Mouse (Mus musculus) limb, embryonic 12.5 days (tissue): ENCODE data around the gene Lama1. TPM values are rescaled to one million over a fixed set of nuclear protein-coding genes. Genes with fewer than 3 reads are reported as not detected.

Source experiments
- ATAC-seq: fragments of 200-750 bp; cut with Nextera tagmentation; 2 replicates; pipeline ENCODE4 v1.8.0; 2017; ENCODE audit warnings: low read depth, moderate TSS enrichment; ENCODE audit not compliant: insufficient number of reproducible peaks, insufficient read depth, low FRiP score, low TSS enrichment
- H3K27ac ChIP-seq: fragments of 300-500 bp; sonication (generic); 2 replicates; pipeline ENCODE4 v1.5.1; 2016; ENCODE audit warnings: mild to moderate bottlenecking, moderate library complexity
- H3K27me3 ChIP-seq: fragments of 300-500 bp; sonication (generic); 2 replicates; pipeline ENCODE4 v1.6.1; 2016; ENCODE audit warnings: mild to moderate bottlenecking, moderate library complexity
- H3K36me3 ChIP-seq: fragments of 300-500 bp; sonication (generic); 2 replicates; pipeline ENCODE4 v1.6.1; 2016; ENCODE audit warnings: mild to moderate bottlenecking, moderate library complexity
- H3K4me1 ChIP-seq: fragments of 300-500 bp; sonication (generic); replicated peaks from 2 replicates; pipeline ENCODE4 v1.6.1; 2016
- H3K4me2 ChIP-seq: fragments of 300-500 bp; sonication (generic); 2 replicates; pipeline ENCODE4 v1.6.1; 2016; ENCODE audit warnings: mild to moderate bottlenecking, moderate library complexity
- H3K4me3 ChIP-seq: fragments of 300-500 bp; sonication (generic); replicated peaks from 2 replicates; pipeline ENCODE4 v1.5.1; 2016; ENCODE audit warnings: mild to moderate bottlenecking
- H3K9ac ChIP-seq: fragments of 300-500 bp; sonication (generic); replicated peaks from 2 replicates; pipeline ENCODE4 v1.6.1; 2016; ENCODE audit warnings: mild to moderate bottlenecking, moderate library complexity
- H3K9me3 ChIP-seq: fragments of 300-500 bp; sonication (generic); 2 replicates; pipeline ENCODE4 v1.6.1; 2016; ENCODE audit warnings: mild to moderate bottlenecking, moderate library complexity
- WGBS: fragments of 180-500 bp; shearing (Covaris S2); methylation state at CpG from one replicate; pipeline ENCODE4 v1.1.7; 2016; 5-methylcytosine and 5-hydroxymethylcytosine counted together
- polyA plus RNA-seq: library from polyadenylated mRNA; unstranded; fragments of >200 nt; fragmentation: Nextera tagmentation; extraction: Ambion mirVana; gene quantifications from 2 replicates; pipeline ENCODE4 v1.2.1, GENCODE M21; 2016

Lama1 gene
- polyA plus RNA-seq, 1 experiment from 2014 or later = 2.4 TPM

GRCm38 (mm10) chr17:67764167-67764871 lies 67.3 kb downstream of the Lama1 start:
- Histone ChIP-seq H3K4me1 (no peaks in the 10 kb centered on the region), H3K36me3 (no peaks in the 10 kb centered on the region), H3K9me3 (no peaks in the 10 kb centered on the region), H3K4me2 (no peak overlapping the region), H3K27me3 (no peaks in the 10 kb centered on the region), H3K27ac (no peak overlapping the region), H3K9ac (no peak overlapping the region), H3K4me3 (no peak overlapping the region)
- WGBS = 82% methylated on average over 9 of the region's 9 CpGs
- ATAC-seq = no peak

- H3K4me3 ChIP-seq = no peak overlapping the region
- no peaks in the 10 kb centered on the region for H3K36me3 ChIP-seq
- H3K4me1 ChIP-seq = no peaks in the 10 kb centered on the region
- H3K4me2 ChIP-seq = no peak overlapping the region
- no peaks in the 10 kb centered on the region for H3K27me3 ChIP-seq
- no peak overlapping the region for H3K27ac ChIP-seq
- ATAC-seq = no peak
- H3K9ac ChIP-seq = no peak overlapping the region
- 55% methylated on average over 8 of the region's 8 CpGs for WGBS
- no peaks in the 10 kb centered on the region; the same call in 1 of the 2 replicates for H3K9me3 ChIP-seq
These were observed 76.5 kb downstream of the Lama1 start for GRCm38 (mm10) chr17:67773608-67774007.

GRCm38 (mm10) chr17:67776764-67777163 lies 79.7 kb downstream of the Lama1 start:
- Histone ChIP-seq H3K36me3 (no peaks in the 10 kb centered on the region), H3K9ac (no peak overlapping the region), H3K27ac (no peak overlapping the region), H3K4me3 (no peak overlapping the region), H3K4me1 (no peaks in the 10 kb centered on the region), H3K4me2 (no peak overlapping the region), H3K27me3 (no peaks in the 10 kb centered on the region), H3K9me3 (no peaks in the 10 kb centered on the region)
- no peak for ATAC-seq
- 72% methylated on average over 9 of the region's 9 CpGs for WGBS

GRCm38 (mm10) chr17:67779812-67780211 lies 82.8 kb downstream of the Lama1 start:
- no peak overlapping the region for H3K9ac ChIP-seq
- no peak overlapping the region for H3K4me3 ChIP-seq
- H3K27ac ChIP-seq = no peak overlapping the region
- no peaks in the 10 kb centered on the region for H3K4me1 ChIP-seq
- no peak overlapping the region for H3K4me2 ChIP-seq
- 68% methylated on average over 4 of the region's 4 CpGs for WGBS
- no peak for ATAC-seq
- no peaks in the 10 kb centered on the region for H3K36me3 ChIP-seq
- no peaks in the 10 kb centered on the region for H3K9me3 ChIP-seq
- no peaks in the 10 kb centered on the region for H3K27me3 ChIP-seq

GRCm38 (mm10) chr17:67791091-67791490 lies 94.0 kb downstream of the Lama1 start:
- H3K27me3 ChIP-seq = no peaks in the 10 kb centered on the region
- 91% methylated on average over 10 of the region's 10 CpGs for WGBS
- no peaks in the 10 kb centered on the region for H3K9me3 ChIP-seq
- H3K27ac ChIP-seq = no peak overlapping the region
- H3K36me3 ChIP-seq = no peaks in the 10 kb centered on the region
- H3K4me1 ChIP-seq = no peaks in the 10 kb centered on the region
- ATAC-seq = no peak
- no peak overlapping the region for H3K9ac ChIP-seq
- H3K4me2 ChIP-seq = no peak overlapping the region
- H3K4me3 ChIP-seq = no peak overlapping the region

- Histone ChIP-seq H3K4me2 (no peak overlapping the region), H3K27me3 (no peaks in the 10 kb centered on the region), H3K9me3 (no peaks in the 10 kb centered on the region), H3K27ac (no peak overlapping the region), H3K4me3 (no peak overlapping the region), H3K36me3 (no peaks in the 10 kb centered on the region), H3K9ac (no peak overlapping the region), H3K4me1 (no peaks in the 10 kb centered on the region)
- no peak for ATAC-seq
- WGBS = 93% methylated on average over 16 of the region's 16 CpGs
These were observed 112.1 kb downstream of the Lama1 start for GRCm38 (mm10) chr17:67809171-67809570.

- Histone ChIP-seq H3K9me3 (no peaks in the 10 kb centered on the region), H3K27me3 (no peaks in the 10 kb centered on the region), H3K27ac (no peak overlapping the region), H3K4me3 (no peak overlapping the region), H3K36me3 (no peaks in the 10 kb centered on the region), H3K9ac (no peak overlapping the region), H3K4me2 (no peak overlapping the region), H3K4me1 (no peaks in the 10 kb centered on the region)
- WGBS = 89% methylated on average over 6 of the region's 6 CpGs
- ATAC-seq = no peak
These were observed 116.6 kb downstream of the Lama1 start for GRCm38 (mm10) chr17:67813666-67814065.

GRCm38 (mm10) chr17:67815720-67816119 lies 118.7 kb downstream of the Lama1 start:
- no peak overlapping the region for H3K4me2 ChIP-seq
- H3K36me3 ChIP-seq = no peaks in the 10 kb centered on the region
- H3K27me3 ChIP-seq = no peaks in the 10 kb centered on the region
- no peak overlapping the region for H3K9ac ChIP-seq
- no peaks in the 10 kb centered on the region for H3K9me3 ChIP-seq
- 93% methylated on average over 11 of the region's 11 CpGs for WGBS
- no peaks in the 10 kb centered on the region for H3K4me1 ChIP-seq
- ATAC-seq = no peak
- no peak overlapping the region for H3K4me3 ChIP-seq
- no peak overlapping the region for H3K27ac ChIP-seq

- no peak for ATAC-seq
- H3K36me3 ChIP-seq = no peaks in the 10 kb centered on the region
These were observed 119.9 kb downstream of the Lama1 start for GRCm38 (mm10) chr17:67816916-67817315.

GRCm38 (mm10) chr17:67827431-67827830 lies 130.4 kb downstream of the Lama1 start:
- H3K27ac ChIP-seq = no peak overlapping the region
- no peaks in the 10 kb centered on the region for H3K4me1 ChIP-seq
- no peak overlapping the region for H3K9ac ChIP-seq
- H3K27me3 ChIP-seq = no peaks in the 10 kb centered on the region
- no peak for ATAC-seq
- H3K36me3 ChIP-seq = no peaks in the 10 kb centered on the region
- H3K4me3 ChIP-seq = no peak overlapping the region
- peaks cover 13% of the 10 kb centered on the region for H3K9me3 ChIP-seq
- WGBS = 91% methylated on average over 3 of the region's 3 CpGs
- H3K4me2 ChIP-seq = no peak overlapping the region

More at GRCm38 (mm10) chr17:67816916-67817315, 119.9 kb downstream of the Lama1 start:
- Histone ChIP-seq H3K9me3 (no peaks in the 10 kb centered on the region), H3K4me3 (no peak overlapping the region), H3K4me1 (no peaks in the 10 kb centered on the region), H3K4me2 (no peak overlapping the region), H3K27ac (no peak overlapping the region), H3K9ac (no peak overlapping the region), H3K27me3 (no peaks in the 10 kb centered on the region)
- 94% methylated on average over 10 of the region's 10 CpGs for WGBS

GRCm38 (mm10) chr17:67836146-67836895 lies 139.3 kb downstream of the Lama1 start:
- 0 out of 2 replicates have a peak, but pooled peaks cover 14% of the 10 kb centered on the region for H3K9me3 ChIP-seq
- H3K36me3 ChIP-seq = peaks cover 4% of the 10 kb centered on the region
- H3K27me3 ChIP-seq = no peaks in the 10 kb centered on the region
- H3K4me1 ChIP-seq = no peaks in the 10 kb centered on the region
- ATAC-seq = no peak
- WGBS = 94% methylated on average over 20 of the region's 20 CpGs
- no peak overlapping the region for H3K9ac ChIP-seq
- H3K4me3 ChIP-seq = no peak overlapping the region
- H3K27ac ChIP-seq = no peak overlapping the region
- no peak overlapping the region for H3K4me2 ChIP-seq
